ENCODE assay signal across 7 mouse cellular contexts in the genomic region with DNA sequence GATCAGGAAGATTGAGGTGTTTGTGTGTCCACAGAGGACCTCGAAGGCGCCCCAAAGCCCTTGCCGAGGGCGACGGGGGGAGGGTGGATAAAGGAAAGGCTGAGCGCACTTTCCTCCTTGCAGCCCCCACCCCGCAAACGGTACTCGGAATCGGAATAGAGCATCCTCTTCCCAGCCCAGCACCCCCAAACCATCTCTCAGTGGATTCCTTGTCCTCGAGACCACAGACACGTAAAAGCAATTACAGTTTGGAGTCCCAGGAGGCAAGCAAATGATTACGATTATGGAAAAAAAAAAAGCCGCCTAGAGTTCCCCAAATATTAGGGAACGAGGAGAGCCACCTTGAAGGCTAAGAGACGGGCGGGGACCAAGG. TPM values are rescaled to one million over a fixed set of nuclear protein-coding genes. Genes with fewer than 3 reads are reported as not detected.
DNase-seq lines count a peak whose midpoint lies in the region; ATAC-seq and TF ChIP-seq lines count a peak whose summit lies in the region.

No protein-coding gene starts in this region.

- H3K4me3 ChIP-seq in lung, postnatal 0 days (ENCODE audit: low read depth, low read length), result peak overlapping the region; percentile 59
- peak overlapping the region; percentile 54 for H3K4me3 ChIP-seq in forebrain, embryonic 13.5 days
- H3K4me3 ChIP-seq in limb, embryonic 14.5 days (replicated peaks; ENCODE audit: low read length), result peak overlapping the region; percentile 61
- peak overlapping the region; percentile 46 for H3K4me3 ChIP-seq in stomach, embryonic 14.5 days (ENCODE audit: low read depth, low read length)

- no peaks in the 10 kb centered on the region for H3K27me3 ChIP-seq in lung, postnatal 0 days (replicated peaks; ENCODE audit: insufficient read depth, low read length)
- no peaks in the 10 kb centered on the region for H3K27me3 ChIP-seq in forebrain, embryonic 13.5 days
- H3K27me3 ChIP-seq in limb, embryonic 14.5 days (ENCODE audit: control insufficient read depth, insufficient read depth, low read length), result no peaks in the 10 kb centered on the region
- H3K27me3 ChIP-seq in stomach, embryonic 14.5 days (ENCODE audit: control insufficient read depth, insufficient read depth, low read length), result no peaks in the 10 kb centered on the region

- no peak for ATAC-seq in lung, postnatal 0 days
- no peak; the same call in 1 of the 2 replicates for ATAC-seq in forebrain, embryonic 13.5 days
- no peak for ATAC-seq in limb, embryonic 14.5 days (ENCODE audit: low FRiP score, low read depth)
- ATAC-seq in stomach, embryonic 14.5 days (ENCODE audit: insufficient number of reproducible peaks, insufficient read depth, low FRiP score, low read depth), result peak; percentile 8; the same call in 1 of the 2 replicates

- WGBS in lung, postnatal 0 days, result 0% methylated on average over 17 of the region's 17 CpGs
- under 1% methylated on average over 17 of the region's 17 CpGs for WGBS in forebrain, embryonic 13.5 days
- 0% methylated on average over 17 of the region's 17 CpGs for WGBS in limb, embryonic 14.5 days
- WGBS in stomach, embryonic 14.5 days, result under 1% methylated on average over 17 of the region's 17 CpGs

- H3K9me3 ChIP-seq in lung, postnatal 0 days (ENCODE audit: low read length), result no peaks in the 10 kb centered on the region
- no peaks in the 10 kb centered on the region; the same call in 1 of the 2 replicates for H3K9me3 ChIP-seq in forebrain, embryonic 13.5 days (replicated peaks)
- no peaks in the 10 kb centered on the region for H3K9me3 ChIP-seq in limb, embryonic 14.5 days (ENCODE audit: control insufficient read depth, low read length)
- no peaks in the 10 kb centered on the region for H3K9me3 ChIP-seq in stomach, embryonic 14.5 days (ENCODE audit: control insufficient read depth, low read depth, low read length)

- DNase-seq in lung, postnatal 0 days (ENCODE audit: low spot score), result peak; percentile 40
- DNase-seq in lung, postnatal 14 days, result no peak
- DNase-seq in limb, embryonic 14.5 days (ENCODE audit: low spot score), result no peak
- DNase-seq in embryo, embryonic 11 days, result no peak
- no peak for DNase-seq in urinary bladder, adult 18-20 months (ENCODE audit: low spot score in 2 of 2)

- peaks cover 3% of the 10 kb centered on the region; the same call in 1 of the 2 replicates for H3K4me1 ChIP-seq in lung, postnatal 0 days (ENCODE audit: insufficient read depth, low read depth, low read length)
- peaks cover 29% of the 10 kb centered on the region for H3K4me1 ChIP-seq in forebrain, embryonic 13.5 days
- H3K4me1 ChIP-seq in limb, embryonic 14.5 days (ENCODE audit: control insufficient read depth, insufficient read depth, low read length), result peaks cover 3% of the 10 kb centered on the region; the same call in 1 of the 2 replicates
- H3K4me1 ChIP-seq in stomach, embryonic 14.5 days (ENCODE audit: control insufficient read depth, insufficient read depth, low read length), result no peaks in the 10 kb centered on the region

- peak overlapping the region; percentile 39 for H3K9ac ChIP-seq in lung, postnatal 0 days (replicated peaks; ENCODE audit: low read depth)
- H3K9ac ChIP-seq in forebrain, embryonic 13.5 days, result peak overlapping the region; percentile 70
- peak overlapping the region; percentile 75 for H3K9ac ChIP-seq in limb, embryonic 14.5 days (ENCODE audit: low read depth, low read length, severe bottlenecking)
- peak overlapping the region; percentile 64 for H3K9ac ChIP-seq in stomach, embryonic 14.5 days (replicated peaks; ENCODE audit: low read depth, low read length)

- no peak for TF ChIP-seq POLR2A in limb, embryonic 14.5 days (IDR thresholded peaks at IDR 0.05; ENCODE audit: borderline replicate concordance, extremely low read depth, insufficient read depth, insufficient read length)

- H3K36me3 ChIP-seq in lung, postnatal 0 days (ENCODE audit: insufficient read depth, low read length), result no peaks in the 10 kb centered on the region
- H3K36me3 ChIP-seq in forebrain, embryonic 13.5 days (ENCODE audit: poor library complexity, severe bottlenecking), result no peaks in the 10 kb centered on the region
- H3K36me3 ChIP-seq in limb, embryonic 14.5 days (ENCODE audit: control insufficient read depth, insufficient read depth, low read length), result no peaks in the 10 kb centered on the region
- no peaks in the 10 kb centered on the region for H3K36me3 ChIP-seq in stomach, embryonic 14.5 days (ENCODE audit: control insufficient read depth, insufficient read depth, low read length)

- peak overlapping the region; percentile 86 for H3K27ac ChIP-seq in lung, postnatal 0 days (ENCODE audit: low read length)
- H3K27ac ChIP-seq in forebrain, embryonic 13.5 days, result peak overlapping the region; percentile 95
- H3K27ac ChIP-seq in limb, embryonic 14.5 days (replicated peaks; ENCODE audit: low read depth, low read length), result peak overlapping the region; percentile 90
- peak overlapping the region; percentile 95 for H3K27ac ChIP-seq in stomach, embryonic 14.5 days (ENCODE audit: low read length)

- no peak for TF ChIP-seq EP300 in lung, postnatal 0 days (IDR thresholded peaks at IDR 0.05)

- peak overlapping the region; percentile 95 for H3K4me2 ChIP-seq in lung, postnatal 0 days (replicated peaks; ENCODE audit: low read depth, low read length)
- H3K4me2 ChIP-seq in forebrain, embryonic 13.5 days, result peak overlapping the region; percentile 74
- H3K4me2 ChIP-seq in limb, embryonic 14.5 days (replicated peaks; ENCODE audit: low read depth, low read length, severe bottlenecking), result peak overlapping the region; percentile 94
- peak overlapping the region; percentile 94 for H3K4me2 ChIP-seq in stomach, embryonic 14.5 days (replicated peaks; ENCODE audit: low read depth, low read length)

- TF ChIP-seq CTCF in lung, postnatal 0 days (IDR thresholded peaks at IDR 0.05), result no peak

RNA-seq across cellular contexts. Expression of a gene that starts 5.5 kb away (rescaled TPM):
- 51.7 and 63.2 TPM in 2 replicates for polyA plus RNA-seq in lung, postnatal 0 days (2015; fragmentation: Nextera tagmentation; extraction: Ambion mirVana)
- polyA plus RNA-seq in forebrain, embryonic 13.5 days (2015; fragmentation: Nextera tagmentation; extraction: Ambion mirVana), result 170 and 218 TPM in 2 replicates
- polyA plus RNA-seq in limb, embryonic 14.5 days (2012; rRNA removed), result 67.1 and 96.1 TPM in 2 replicates
- polyA plus RNA-seq in limb, embryonic 14.5 days (2014; fragmentation: Nextera tagmentation; extraction: Ambion mirVana), result 84.9 and 104 TPM in 2 replicates
- 64.5 and 86.3 TPM in 2 replicates for polyA plus RNA-seq in stomach, embryonic 14.5 days (2014; fragmentation: Nextera tagmentation; extraction: Ambion mirVana)
